Mouse (Mus musculus) 416B (cell line): Measurements from ENCODE around the gene Lsm2.

Experiments
- DNase-seq: peaks from one replicate; pipeline ENCODE4 v3.0.0; 2011; ENCODE audit warnings: low read depth

Gene Lsm2

DNA sequence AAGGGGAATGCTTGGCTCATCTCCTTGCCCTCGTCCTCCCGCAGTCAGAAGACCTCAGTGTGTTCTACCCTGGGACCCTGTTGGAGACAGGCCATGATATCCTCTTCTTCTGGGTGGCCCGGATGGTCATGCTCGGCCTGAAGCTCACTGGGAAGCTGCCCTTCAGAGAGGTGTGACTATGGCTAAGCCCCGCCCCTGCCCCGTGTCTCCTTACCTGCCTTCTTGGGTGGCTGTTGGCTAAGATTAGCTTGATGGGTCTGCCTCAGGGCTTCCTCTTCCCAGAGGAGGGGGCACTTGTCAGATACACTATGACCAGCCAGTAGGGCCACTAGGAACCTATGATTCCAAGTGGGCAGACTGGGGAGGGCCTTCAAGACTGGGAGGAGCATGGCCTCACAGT is 31.6 kb downstream of the Lsm2 start:
- no peak for DNase-seq

DNA sequence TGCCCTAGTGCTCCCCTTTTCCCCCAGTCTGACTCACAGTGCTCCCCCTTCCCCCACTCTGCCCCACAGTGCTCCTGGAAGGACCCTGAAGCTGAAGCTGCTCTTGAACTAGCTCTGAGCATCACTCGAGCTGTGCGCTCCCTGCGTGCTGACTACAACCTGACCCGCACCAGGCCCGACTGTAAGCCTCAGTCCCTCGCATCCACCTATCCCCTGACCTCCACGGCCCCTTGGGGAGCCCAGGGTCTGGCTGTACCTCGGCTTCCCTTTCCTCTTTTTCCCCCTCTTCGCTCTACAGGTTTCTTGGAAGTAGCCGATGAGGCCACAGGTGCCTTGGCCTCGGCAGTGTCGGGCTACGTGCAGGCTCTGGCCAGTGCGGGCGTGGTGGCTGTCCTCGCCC is 33.6 kb downstream of the Lsm2 start:
- no peak for DNase-seq

DNA sequence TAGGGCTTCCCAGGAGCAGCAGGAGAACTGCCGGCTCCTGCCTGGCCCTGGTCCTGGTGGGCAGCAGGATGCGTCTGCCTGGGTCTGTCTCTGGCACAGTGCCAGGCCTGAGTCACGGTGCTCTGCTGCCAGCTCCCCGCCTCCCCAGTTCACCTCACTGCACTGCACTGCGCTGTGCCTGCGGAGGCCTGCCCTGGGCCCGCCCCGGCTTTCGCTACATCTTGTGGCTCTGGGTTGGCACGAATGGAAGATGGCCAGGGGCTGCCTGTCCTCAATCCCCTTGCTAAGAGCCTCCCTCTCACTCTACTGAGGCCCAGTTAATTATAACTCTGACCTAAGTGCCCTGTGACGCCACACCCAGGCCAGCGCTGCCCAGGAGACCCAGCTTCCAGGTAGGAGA is 34.7 kb downstream of the Lsm2 start, which contains the start of gene Vwa7:
Gene Vwa7, plus strand, starts transcription at position 204 of the 400 bp plus-strand sequence.
- peak; percentile 51 for DNase-seq

DNA sequence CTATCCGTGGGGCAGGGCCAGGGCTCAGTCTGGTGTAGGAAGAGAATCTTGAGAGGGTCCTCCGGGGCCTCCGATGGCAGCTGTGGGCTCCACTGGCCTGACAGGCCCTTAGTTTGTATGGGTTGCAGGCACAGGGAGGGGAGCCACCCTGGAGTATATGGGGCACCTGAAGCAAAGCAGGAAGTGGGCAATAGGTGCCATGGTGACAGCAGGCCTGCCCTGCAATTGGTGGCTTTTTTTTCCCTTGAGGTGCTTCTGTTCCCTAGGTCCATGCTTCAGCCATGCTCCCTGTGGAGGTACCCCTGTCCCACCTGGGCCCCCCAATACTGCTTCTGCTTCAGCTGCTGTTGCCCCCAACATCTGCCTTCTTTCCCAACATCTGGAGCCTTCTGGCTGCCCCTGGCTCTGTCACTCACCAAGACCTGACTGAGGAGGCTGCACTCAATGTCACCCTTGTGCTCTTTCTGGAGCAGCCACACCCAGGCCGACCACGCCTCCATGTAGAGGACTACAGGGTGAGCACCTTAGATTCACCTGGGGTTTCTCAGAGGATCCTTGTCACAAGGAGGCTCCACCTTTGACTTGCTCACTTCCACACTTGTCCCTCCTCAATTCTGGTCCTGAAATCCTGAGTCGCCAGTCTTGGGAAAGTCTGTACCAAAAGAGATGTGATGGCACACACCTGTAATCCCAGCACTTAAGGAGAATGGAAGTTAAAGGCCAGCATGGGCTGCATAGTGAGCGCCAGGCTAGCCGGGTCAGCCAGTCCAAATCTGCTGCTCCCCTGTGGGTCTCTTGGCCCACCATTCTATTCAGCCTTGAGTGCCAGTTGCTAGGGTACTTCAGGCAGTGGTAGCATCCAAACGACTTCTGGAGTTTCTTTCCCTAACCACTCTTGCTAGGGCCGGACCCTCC is 35.4 kb downstream of the Lsm2 start:
- DNase-seq, result no peak

DNA sequence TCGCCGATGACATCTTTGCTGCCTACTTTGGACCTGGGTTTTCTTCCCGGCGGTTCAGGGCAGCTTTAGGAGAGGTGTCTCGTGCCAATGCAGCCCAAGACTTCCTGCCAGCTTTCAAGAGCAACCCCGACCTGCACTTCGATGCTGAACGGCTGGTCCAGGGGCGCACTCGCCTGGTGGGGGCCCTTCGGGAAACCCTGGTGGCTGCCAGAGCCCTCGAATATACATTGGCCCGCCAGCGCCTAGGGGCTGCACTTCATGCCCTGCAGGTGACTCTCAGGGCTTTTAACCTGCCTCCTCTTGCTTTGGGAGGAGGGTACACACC is 36.0 kb downstream of the Lsm2 start:
- DNase-seq, result no peak

DNA sequence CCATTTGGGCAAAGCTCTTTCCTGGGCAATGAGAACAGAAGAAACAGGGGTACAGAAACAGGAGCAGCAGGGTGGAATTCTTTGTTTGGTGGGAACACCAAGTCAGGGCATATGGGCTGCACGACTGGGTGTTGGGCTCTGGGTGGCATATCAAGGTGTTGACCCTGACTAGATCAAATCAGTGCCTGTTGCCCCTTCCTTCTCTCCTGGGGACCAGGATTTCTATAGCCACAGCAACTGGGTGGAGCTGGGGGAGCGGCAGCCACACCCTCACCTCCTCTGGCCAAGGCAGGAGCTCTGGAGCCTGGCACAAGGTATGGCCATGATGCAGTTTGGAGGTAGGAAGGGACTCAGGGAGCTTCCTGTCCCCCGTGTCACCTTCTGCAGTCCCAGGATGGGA is 36.5 kb downstream of the Lsm2 start:
- no peak for DNase-seq

DNA sequence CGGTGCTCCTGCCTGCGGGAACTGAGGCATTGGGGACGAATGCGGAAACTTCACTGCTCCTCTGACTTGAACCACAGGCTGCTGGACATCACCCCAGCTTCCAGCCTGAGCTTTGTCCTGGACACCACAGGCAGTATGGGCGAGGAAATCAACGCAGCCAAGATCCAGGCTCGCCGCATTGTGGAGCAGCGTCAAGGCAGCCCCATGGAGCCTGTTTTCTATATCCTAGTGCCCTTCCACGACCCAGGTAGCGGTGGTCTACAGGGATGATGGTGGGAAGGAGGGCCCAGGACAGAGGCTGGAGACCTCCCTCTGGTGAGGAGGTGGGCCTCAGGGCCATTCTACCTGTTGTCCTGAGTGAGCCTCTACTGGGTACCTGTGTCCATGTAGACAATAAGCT is 38.2 kb downstream of the Lsm2 start:
- DNase-seq, result no peak

DNA sequence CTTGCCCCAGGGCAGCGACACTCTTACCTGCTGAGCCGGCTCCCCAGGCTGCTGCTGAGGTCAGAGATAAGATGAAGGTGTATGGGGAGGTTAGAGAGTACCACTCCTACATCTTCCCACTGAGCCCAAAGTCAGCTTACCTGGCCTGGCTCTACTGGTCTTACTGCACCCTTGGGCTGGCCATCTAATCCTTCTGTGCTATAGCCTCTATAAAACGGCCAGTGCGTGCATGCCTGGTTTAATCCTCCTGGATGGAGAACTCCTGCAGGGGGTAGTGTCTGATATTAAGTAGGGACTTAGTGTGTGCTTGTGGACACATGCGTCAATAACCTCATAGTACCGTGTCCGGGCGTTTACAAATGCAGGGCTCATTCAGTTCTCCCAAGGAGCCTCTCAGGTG is 38.9 kb downstream of the Lsm2 start:
- DNase-seq, result no peak

DNA sequence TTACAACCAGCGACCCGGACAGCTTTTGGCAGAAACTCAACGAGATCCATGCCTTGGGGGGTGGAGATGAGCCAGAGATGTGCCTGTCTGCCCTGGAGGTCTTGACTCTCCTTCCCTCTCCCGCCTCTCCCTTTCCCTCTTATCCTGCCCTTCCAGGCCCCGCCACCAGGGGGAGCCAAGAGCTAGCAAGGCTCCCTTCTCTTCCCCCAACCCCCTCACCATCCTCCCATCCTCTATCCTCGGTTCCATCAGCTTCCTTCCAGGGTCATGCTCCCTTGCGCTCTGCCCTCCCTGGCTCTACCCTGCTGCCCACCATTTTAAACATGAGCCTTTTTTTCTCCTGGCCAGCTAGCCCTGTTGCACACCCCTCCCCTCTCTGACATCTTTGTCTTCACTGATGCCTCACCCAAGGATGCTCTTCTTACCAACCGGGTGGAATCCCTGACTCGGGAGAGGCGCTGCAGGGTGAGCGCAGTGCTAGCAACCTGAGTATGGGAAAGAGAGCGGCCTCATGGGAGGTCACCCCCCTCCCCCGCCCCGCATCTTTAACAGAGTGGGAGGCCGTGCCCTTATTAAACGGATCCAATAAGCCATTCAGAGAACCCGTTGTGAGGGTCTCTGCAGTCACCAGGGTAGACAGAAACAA is 39.6 kb downstream of the Lsm2 start:
- DNase-seq, result peak; percentile 82

DNA sequence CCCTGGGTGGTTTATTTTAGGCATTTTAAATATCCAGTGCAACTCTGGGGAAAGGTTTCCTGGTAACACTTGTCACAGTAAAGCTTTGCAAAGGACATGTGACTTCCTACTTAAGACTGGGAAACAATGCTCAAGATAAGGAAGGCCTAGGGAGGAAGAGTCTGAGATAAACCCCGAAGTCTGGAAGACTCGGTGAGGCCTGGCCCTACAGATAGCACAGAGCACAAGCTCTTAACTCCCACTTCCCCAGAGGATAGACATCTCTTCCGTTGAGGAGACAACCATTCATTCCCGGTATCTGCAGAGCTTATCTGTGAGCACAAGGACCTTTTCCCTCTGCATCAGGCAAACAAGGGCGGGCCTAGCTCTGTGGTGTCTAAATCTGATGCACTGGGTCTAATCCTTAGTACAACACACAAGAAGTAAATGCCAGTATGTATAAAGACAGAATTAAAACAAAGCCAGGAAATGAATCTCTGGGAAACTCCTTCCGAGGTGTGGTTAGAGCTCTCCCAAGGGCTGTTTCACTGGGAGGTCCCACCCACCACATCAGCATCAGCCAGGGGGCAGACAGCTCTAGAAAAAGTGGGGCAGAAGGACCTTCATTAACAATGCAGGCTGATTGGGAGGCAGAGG is 40.3 kb downstream of the Lsm2 start:
- DNase-seq, result peak; percentile 84

DNA sequence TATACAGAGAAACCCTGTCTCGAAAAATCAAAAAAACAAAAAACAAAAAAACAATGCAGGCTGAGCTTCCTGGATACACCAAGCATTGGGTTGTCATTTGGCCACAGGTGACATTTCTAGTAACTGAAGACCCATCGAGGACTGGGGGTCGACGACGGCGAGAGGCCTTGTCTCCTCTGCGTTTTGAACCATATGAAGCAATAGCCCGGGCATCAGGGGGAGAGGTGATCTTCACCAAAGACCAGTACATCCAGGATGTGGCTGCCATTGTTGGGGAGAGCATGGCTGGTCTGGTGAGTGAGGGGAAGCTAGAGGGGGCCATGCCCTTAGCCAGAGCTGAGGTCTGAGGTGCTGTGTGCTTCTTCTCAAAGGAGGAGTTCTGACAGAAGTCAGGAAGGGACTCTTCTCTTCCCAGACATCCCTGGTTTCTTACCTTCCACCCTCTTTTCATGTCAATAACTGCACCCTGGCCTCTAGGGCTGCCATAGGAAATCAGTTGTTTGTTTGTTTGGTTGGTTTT is 40.9 kb downstream of the Lsm2 start:
- DNase-seq, result no peak

DNA sequence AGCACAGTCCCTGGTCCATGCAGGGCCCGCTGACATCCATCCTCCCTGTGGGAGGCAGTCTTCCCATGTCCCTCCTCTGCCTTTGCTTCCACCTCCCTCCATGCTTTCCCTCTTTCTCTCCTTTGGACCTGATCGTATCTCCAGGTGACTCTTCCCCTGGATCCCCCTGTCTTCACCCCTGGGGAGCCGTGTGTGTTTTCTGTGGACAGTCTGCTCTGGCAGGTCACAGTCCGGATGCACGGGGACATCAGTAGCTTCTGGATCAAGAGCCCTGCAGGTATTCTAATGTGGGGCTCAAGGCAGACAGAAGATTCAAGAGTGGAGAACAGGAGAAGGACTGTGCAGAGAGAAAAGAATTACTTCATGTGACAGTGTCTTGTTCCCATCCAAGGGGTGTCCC is 41.6 kb downstream of the Lsm2 start:
- no peak for DNase-seq

DNA sequence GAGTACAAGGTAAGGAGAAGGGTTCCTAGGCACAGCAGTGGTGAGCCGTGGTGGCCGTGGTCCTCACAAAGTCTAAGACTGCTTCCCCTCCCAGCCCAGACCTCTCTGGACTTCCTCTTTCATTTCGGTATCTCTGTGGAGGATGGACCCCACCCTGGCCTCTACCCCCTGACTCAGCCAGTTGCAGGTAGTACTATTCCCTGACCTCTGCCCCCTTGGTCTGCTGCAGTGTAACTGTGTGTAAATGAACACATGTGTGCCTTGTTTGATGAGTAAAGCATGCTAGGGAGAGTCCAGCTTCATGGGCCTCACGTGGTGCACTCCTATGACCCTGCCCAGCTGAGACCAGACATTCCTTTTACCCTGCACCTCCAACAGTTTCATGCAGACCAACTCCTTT is 42.1 kb downstream of the Lsm2 start:
- DNase-seq, result peak; percentile 45

DNA sequence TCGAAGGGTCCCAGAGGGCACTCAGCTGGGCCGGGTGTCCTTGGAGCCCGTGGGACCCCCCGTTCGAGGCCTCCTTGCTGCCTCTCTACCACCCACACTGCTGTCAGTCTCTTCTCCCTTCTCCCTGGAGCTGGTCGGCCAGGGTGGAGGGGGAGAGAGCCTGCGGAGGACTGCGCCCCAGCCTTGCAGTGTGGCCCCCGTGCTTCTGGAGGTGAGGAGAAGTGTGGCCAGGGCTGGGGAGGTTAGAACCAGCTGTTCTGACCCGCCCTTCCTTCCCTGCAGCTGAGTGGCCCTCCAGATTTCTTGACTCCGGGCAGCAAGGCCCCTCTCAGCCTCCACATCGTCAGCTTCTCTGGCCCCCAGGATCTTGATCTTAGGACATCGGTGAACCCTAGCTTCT is 42.6 kb downstream of the Lsm2 start:
- DNase-seq, result no peak

DNA sequence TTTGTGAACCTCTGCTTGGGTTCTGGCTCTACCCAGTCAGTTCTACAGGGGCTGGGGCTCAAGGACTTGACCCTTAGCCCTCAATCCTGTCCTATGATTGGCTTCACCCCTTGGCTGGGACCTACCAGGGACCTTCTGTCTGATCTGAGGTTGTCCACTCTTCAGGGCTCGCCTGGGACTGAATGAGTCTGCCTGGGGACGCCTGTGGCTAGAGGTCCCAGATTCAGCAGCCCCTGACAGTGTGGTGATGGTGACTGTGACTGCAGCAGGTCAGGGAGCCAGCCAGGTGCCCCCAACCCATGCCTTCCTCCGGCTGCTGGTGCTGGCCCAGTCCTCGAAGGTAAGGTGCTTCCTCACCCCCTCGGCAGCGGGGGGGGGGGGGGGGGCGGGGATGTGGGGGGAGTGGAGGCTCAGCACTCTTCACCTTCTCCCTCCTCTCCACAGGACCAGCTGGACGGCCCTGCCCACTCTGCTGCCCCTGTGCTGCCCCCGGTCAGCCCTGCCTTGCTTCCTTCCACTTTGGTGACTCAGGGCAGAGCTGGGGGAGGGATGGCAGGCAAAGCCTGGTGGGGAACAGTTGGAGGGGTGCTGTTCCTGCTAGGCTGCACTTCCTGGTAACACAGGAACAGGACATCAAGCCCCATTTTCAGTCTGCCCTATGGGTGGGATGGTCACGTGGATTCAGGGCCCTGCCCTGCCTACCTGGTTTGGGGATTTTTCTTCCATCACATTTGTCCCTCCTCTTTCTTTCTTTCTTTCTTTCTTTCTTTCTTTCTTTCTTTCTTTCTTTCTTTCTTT is 43.2 kb downstream of the Lsm2 start:
- peak; percentile 77 for DNase-seq

DNA sequence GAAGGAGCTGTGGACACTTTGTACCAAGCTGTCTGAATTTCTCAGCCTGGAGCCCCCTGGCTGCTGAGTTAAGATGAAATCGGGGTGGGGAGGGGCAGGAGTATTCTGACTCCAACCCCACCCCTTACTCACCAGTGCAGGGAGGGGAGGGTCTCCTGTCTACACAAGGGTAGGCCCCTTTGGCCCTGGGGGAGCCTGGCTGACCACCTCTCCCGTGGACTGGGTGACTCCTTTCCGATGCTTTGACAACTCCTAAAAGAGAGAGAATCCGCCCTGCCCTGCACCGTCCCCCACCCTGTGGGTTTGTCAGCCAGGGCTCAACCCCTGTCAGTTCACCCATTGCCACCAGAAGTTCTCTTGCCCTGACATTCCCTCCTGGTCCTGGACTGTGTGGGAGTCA is 44.5 kb downstream of the Lsm2 start:
- DNase-seq, result no peak

DNA sequence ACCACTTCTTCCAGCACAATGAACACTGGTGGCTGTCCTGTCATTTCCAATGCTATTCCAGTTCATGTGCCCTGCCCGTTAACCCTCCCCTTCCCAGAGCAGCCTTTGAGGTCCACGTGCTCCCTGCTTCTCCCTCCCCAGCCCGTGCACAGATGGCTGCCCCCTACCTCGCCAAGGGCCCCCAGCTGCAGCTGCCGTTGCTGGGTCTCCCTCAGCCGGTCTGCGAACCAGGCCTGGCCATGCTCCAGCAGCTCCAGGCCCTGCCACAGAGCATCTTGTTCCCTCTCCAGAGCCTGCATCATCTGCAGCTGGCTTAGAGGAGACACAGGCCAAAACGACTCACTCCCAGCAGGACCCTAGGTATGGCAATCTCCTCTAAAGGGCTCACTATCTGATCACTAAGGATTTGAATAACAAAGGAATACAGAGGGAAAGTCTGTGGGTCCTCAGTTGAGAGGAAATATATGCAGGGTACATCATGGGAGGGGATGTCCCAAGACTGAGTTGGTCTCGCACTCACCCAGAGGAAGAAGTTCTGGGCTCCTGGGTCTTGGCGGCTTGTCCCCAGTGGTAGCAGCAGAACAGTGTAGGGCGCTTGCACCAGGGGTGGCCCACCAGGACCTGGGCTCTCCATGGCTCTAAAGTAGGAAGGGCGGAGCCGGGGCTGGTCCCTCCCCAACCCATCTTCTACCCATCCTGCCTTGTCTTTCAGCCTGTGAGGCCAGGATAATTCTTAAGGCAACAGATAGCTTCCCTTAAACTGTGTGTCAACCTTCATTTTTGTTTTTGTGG is 45.8 kb downstream of the Lsm2 start, which contains the start of gene Sapcd1:
Gene Sapcd1, minus strand, starts transcription at position 740 of the 792 bp plus-strand sequence.
- DNase-seq, result no peak

DNA sequence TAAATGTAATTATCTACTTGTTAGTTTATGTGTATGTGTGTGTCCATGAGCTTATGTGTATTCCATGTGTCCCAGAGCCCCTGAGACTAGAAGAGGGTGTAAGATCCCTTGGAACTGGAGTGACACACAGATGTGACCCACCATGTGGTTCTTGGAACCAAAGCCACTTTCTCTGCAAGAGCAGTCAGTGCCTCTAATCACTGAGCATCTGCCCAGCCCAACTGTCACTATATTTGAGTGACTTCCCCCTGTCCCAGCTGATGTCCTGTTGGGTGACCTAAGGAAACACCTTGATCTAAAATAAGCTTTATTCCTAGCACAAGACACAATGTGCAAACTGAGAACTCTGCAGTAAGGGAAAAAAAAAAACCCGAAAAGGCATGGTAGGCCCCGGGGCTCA is 46.7 kb downstream of the Lsm2 start:
- peak; percentile 36 for DNase-seq

DNA sequence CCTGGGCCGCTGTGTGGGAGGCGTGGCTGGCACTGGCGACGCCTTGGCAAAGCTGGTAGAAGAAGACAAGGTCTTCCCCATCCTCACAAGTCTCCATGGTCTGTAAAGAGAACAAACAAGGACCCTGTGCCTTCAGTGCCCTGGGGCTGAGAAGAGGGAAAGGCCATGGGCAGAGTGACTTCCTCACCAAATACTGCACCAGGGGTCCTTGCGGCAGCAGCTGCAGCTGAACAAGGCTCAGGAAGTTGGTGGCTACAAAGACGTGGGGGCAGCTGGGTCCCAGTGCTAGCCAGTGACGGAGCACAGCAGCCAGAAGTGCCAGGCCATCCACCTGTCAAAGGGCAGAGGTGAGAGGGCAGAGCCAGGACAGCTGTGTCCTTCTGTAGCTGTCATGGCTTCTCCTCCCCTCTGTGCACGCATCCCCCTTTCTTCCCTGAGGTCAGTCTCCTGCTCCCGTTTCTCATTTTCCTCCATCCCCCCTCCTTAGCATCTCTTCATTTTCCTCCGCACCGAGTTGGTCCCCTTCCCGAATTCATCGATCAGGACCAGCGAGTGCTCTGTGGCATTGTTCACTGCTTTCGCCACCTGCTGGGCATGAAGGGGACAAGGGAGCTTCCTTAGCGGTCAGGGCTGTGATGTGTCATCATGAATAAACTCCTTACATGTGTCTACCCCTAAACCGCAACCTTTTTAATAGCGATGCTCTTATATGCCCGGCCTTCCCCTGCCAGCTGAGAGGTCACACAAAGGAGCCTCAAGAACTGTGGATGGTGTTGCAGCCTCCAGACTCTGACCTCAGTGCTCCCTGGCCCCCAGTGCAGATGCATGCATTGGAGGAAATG is 48.2 kb downstream of the Lsm2 start:
- DNase-seq, result peak; percentile 89

DNA sequence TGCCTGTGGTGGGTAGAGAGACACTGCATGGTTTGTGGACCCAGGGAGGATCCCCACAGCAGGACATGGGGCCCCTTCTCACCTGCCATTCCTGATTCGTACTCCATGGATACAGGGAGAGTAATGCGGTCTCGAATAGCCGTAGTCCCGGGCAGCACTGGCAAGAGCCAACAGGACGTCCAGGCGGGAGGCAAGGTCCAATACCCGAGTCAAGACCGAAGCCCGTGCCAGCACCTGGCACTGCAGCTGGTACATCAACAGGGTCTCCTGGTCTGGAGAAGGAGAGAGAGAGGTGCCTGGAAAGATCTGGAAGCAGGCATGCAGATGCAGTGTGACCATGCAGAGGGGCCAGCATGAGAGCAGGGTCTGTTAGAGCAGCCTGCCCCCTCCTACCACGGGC is 49.6 kb downstream of the Lsm2 start:
- DNase-seq, result no peak
